Mouse (Mus musculus): ENCODE data around the gene Nudt7.

The Nudt7 gene

DNA sequence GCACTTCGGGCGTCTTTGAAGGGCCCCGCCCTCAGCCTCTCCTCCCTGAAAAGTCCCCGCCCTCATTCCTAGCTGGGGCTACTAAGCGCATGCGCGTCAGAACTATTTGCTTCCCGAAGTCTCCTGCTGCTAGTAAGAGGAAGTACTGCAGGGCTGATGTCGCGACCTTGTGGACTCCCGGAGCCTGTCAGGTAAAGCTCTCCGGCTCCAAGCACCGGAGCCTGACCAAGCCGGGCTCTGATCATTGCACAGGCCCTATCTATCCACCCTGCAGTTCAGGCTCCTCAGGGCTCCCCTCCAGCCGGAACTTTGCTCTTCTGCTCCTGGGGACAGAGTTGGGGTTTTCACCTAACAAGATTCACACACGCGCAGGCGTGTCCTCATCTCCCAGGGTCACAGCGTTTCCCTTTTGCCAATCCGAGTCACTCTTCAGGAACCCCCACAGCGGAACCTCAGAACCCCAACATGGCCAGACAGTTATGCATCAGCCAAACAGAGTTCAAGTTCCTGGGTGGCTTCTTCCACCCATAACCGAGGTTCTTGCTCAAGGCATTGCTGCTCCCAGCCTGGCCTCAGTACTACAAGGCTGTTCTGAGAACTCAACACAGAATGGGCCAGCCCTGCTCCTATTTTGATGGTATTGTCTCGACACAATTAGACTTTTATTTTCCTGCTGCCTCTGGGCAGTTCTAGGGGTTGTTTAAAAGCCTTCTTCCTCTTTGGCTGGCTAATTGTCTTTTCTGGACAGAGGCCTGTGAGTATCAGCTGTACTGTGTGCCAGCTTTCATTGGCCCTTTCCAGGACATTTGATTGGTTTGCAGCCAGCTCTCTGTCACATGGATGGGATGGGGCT is at the start of gene Nudt7:
TSS of gene Nudt7 (plus strand) at position 48 of the 853 bp plus-strand sequence.
- DNase-seq (ENCODE audit: low spot score in 2 of 2): peak; percentile 55 to 75

- no peak for DNase-seq (ENCODE audit: low spot score in 2 of 2)
Measured at GRCm38 (mm10) chr8:114087932-114088331, 45.4 kb upstream of the Nudt7 start.

GRCm38 (mm10) chr8:114090736-114091135 is 42.6 kb upstream of the Nudt7 start:
- DNase-seq (ENCODE audit: low spot score in 2 of 2): no peak

DNA sequence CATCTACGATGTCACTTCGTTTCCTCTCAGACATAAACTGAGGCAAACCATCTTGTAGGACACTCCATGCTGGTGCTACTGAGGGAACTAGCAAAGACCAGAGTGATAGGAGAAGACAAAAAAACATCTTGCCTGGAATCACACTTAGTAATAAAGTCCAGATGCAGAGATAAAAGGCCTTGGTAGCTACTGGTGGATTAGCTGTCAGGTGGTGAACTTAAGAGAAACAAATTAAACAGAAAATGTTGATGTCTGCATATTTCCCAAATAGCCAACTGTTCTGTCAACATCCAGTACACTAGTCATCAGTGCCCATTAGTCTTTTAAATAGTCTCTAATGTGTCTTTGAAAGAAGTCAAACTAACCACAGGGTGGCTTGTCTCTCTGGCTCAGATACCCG is 40.0 kb upstream of the Nudt7 start:
- no peak for DNase-seq (ENCODE audit: low spot score in 2 of 2)

DNA sequence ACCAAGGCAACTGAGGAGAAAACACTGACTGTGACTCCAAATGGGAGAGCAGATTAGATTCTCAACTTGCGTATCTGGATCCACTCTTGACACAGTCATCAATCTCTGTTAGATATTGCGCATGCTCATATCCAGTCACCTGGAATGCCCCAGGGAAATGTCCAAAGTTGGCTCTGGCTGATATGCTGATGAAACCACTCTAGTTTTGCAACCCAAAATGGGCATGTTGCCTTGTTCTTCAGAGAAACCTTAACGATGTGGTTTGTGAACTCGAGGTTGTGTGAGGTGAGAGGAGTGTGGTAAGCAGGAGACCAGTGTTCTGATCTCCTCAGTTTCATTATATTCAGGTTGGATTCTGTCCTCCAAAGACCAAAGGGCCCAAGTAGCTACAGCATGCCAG is 38.8 kb upstream of the Nudt7 start:
- DNase-seq (ENCODE audit: low spot score in 2 of 2): no peak

DNA sequence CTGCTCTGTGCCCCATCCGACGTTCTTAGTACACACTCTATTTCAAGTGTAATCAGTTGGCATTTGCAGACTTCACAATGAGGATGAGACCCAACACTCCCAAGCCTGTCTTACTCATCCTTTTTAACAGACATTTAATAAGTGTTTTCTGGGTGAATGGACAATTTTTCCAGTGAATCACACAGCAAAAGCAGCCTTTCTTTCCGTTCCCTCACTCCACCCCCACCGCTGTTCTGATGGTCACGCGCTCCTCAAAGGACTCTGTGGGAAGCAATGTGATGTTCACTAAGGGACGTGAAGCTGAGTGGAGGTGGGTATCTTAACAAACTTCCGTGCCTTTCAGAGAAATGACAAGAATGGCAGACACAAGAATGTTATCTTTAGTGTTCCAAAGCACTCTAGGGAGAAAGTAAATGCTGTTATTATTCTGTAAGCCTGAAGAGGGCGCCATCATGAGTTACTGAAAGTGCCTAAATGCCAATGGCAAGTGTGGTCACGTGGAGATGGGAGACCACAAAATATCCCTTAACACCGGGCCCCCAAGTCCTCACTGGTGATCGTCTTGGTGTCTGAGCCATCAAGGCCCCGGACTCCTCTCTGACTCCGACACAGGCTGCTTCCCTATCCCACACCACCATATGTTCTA is 32.7 kb upstream of the Nudt7 start:
- no peak for DNase-seq (ENCODE audit: low spot score in 2 of 2)

DNA sequence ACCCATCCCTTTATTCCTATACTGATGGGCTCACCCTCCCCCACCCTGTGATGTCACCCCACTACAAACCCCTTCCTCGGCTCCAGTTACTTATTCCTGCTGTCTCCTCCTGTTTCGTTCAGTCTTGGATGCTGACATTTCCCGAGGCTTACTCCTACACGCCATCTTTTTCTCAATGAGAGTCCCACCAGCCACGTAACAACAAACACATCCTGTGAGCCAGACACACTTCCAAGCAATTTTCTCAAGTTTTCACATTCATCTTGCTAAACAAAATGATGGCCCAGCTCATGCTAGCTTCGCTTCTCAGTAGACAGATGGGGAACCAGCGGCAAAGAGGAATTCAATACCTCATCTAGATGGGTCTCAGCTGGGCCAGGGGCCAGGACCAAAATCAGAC is 30.0 kb upstream of the Nudt7 start:
- peak in 1 of 2 experiments; percentile 11 for DNase-seq (ENCODE audit: low spot score in 2 of 2)

DNA sequence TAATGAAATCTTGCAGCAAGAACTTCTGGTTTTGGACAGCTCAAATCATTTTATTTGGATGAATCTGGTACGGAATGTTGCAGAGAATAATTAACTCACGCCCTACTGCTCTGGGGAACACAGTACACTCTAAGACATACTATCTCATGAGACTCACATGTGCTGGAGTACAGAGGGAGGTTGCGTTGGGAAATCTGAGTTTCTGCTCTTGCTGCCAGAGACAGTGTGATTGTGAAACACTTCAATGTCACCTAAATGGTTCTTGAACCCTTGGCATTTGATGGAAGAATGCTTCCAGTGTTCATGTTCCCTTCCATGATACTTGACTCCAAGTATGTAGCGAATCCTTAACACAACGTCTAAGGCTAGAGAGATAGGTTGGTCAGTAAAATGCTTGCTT is 27.4 kb upstream of the Nudt7 start:
- no peak for DNase-seq (ENCODE audit: low spot score in 2 of 2)

DNA sequence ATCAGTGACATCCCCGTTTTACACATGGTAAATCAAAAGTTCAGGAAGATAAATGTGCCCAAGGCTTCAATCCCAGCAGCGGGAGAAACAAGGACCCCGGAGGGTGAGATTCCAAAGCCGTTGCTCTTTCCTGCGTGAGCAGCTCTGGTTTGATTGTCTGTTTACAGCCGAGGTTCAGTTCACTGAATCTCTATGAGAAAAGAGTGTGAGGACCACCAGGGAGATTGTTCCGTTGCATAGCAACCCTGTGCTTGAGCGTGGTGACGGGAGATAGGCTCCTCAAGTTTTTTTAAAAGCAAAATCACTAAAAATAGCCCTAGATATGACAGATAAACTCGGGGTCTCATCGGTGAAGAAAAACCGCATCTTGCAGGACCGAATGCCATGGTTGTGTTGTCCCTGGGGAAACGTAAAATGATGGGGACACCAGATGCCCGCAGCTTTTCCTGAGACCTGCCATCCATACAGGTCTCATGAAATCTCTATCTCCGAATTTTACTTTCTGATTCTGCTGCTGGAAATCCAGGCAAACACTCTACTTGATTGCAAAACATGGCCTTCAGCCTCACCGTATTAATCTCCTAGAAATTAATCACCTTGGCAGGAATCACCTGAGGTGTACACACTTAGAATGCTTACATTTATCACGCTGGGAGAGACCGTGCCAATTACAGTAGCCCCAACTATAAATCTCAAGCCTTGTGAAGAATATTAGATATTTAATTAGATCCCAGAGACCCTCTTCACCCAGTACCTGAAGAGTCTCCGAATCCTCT is 23.8 kb upstream of the Nudt7 start:
- DNase-seq (ENCODE audit: low spot score in 2 of 2): peak in 1 of 2 experiments; percentile 15

- DNase-seq (ENCODE audit: low spot score in 2 of 2): no peak
Measured at GRCm38 (mm10) chr8:114115076-114115475, 18.3 kb upstream of the Nudt7 start.

GRCm38 (mm10) chr8:114116049-114116448 is 17.3 kb upstream of the Nudt7 start:
- no peak for DNase-seq (ENCODE audit: low spot score in 2 of 2)

DNA sequence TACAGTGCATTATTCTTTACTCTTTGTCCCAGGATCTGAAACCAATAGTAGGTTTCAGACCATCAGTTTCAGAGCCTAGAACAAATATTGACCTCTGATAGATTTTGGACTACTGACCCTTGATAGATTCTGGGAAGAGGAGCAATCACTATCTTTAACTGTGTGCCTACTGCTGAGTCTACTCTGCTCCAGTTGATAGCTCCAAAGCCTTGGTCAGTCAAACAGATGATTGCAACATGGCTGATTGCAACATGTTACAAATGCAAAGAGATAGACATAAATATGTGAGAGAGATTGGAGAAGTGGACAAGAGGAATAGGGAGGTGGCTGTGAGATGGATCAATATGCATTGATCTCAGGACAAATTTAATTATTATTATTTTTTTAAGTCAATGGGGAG is 15.9 kb upstream of the Nudt7 start:
- no peak for DNase-seq (ENCODE audit: low spot score in 2 of 2)

DNA sequence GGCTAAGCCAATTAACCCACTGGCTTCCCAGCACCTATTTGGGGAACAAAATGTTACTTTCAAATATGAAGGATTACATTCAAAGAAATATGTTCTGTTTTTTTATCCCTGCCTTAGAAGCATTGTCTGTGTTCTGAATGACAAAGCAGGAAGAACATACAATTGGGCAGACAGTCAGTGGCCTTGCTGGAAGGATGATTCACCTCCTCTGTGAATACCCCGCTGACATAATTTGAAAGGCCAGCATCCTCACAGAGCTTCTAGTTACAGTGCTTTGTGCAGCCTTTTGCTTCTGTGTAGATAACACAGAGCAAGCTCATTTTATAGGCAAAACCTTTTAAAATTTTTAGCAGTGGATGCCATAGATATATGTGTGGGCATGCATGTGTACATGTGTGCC is 11.6 kb upstream of the Nudt7 start:
- DNase-seq (ENCODE audit: low spot score in 2 of 2): no peak

DNA sequence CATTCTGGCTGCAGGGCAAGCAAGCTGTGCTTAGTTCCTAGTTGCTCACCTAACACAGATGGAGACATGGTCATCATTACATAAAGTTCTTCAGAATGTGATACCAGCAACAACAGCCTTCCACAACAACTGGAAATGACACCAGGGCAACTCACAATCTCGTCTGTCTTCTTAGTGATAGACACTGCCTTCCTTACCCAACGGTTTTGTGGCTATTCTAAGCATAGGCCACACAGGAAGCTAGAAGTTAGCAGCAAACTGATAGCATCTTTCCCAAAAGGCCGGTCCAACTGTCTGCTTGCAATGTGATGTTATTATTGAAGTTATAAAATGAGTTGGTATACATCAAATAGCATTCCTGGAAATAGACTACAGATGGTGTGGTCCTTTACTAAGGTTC is 9.7 kb upstream of the Nudt7 start:
- DNase-seq (ENCODE audit: low spot score in 2 of 2): no peak

DNA sequence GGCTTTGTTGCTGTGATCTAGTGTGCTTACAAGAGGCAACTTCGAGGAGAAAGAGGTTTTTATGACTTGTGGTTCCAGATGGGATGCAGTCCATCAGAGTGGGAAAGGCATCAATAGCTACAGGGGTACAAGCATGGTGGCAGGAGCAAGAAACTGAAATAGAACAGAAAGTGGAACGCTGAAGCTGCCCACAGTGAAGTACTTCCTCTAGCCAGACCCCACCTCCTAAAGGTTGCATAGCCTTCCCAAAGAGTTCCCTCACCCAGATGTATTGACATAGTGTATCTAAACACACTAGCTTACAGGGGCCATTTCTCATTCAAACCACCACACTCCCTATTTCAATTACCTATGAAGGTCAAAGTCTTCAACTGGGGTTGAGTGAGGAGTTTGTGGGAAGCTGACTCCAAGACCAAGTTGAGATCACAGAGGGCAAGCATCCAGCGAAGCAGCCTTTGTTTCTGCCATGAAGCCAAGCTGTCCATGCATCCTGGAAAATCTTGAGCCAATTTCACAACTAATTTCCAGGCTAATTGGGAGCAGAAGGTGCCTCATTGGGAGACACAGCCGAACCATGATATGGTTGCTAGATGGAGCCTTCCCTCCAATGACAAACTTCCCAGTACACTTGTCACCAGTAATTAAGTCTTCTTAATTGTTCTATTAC is 9.1 kb upstream of the Nudt7 start:
- DNase-seq (ENCODE audit: low spot score in 2 of 2): no peak

- DNase-seq (ENCODE audit: low spot score in 2 of 2): no peak
Measured at GRCm38 (mm10) chr8:114130838-114131237, 2.5 kb upstream of the Nudt7 start.

DNA sequence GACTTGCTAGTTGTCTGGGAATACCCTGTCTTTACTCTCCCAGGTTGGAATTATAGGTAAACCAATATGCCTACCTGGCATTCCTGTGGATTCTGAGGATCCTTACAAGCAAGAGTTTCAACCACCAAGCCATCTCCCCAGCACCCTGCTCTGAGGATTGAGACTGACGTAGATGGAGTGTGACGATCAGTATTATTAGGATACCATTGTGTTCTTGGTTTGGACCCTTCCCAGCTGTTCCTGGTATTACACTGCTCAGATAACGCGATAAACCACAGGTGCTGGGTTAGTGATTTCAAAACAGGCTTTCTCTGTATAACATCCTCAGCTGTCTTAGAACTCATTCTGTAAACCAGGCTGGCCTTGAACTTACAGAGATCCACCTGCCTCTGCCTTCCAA is 1.9 kb upstream of the Nudt7 start:
- no peak for DNase-seq (ENCODE audit: low spot score in 2 of 2)

GRCm38 (mm10) chr8:114133050-114133509 is 277 bp upstream of the Nudt7 start:
- no peak for DNase-seq (ENCODE audit: low spot score in 2 of 2)

DNA sequence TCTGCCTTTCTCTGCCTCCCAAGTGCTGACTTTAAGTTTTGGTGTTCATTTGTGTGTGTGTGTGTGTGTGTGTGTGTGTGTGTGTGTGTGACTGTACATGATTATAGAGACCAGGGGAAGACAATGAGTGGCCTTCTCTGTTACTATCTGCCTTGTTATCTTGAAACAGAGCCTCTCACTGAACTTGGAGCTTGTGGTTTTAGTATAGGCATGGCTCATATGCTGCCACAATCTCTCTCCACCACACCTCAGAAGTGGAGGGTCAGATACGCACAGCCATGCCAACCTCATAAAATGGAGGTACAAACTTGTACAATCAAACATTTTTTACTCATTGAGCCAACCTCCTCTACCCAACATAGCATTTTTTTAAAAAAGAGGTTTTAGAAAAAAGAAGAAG is 3.4 kb downstream of the Nudt7 start:
- DNase-seq (ENCODE audit: low spot score in 2 of 2): no peak

- DNase-seq (ENCODE audit: low spot score in 2 of 2): no peak
Measured at GRCm38 (mm10) chr8:114137181-114137580, 3.8 kb downstream of the Nudt7 start.

DNA sequence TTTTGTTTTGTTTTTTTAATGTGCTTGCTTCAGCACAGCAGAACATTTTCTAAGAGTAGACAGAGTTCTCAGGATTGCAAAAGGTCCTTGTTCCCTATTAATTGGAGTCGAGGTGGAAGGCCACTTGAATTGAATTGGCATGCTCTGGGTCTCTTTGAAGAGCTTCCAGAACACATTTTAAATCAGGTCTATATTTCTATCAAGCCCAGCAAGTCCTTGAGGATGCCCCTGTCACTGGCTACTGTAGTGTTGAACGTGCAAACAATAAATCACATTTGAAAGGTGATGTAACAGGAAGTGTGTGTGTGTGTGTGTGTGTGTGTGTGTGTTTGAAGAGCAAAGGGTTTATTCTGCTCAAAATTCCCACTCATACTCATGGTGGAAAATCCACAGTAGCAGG is 7.1 kb downstream of the Nudt7 start:
- no peak for DNase-seq (ENCODE audit: low spot score in 2 of 2)

- DNase-seq (ENCODE audit: low spot score in 2 of 2): no peak
Measured at GRCm38 (mm10) chr8:114142199-114142598, 8.8 kb downstream of the Nudt7 start.

All from frontal cortex, postnatal 10 days (tissue).